Mouse (Mus musculus) heart, embryonic 11.5 days (tissue): Measurements from ENCODE around the gene Vmn1r193. TPM values are rescaled to one million over a fixed set of nuclear protein-coding genes. Genes with fewer than 3 reads are reported as not detected.
"Not testable (repeated sequence)": the region's sequence is repeated elsewhere in the genome, so short reads cannot be mapped to it uniquely, and the experiment has no call there.

Experiments used
- ATAC-seq: fragments of 200-750 bp; cut with Nextera tagmentation; replicated peaks from 2 replicates; pipeline ENCODE4 v1.8.0; 2017; ENCODE audit warnings: moderate library complexity; ENCODE audit not compliant: insufficient number of reproducible peaks, low FRiP score, low TSS enrichment
- H3K27ac ChIP-seq: fragments of 300-500 bp; sonication (generic); 2 replicates; pipeline ENCODE4 v1.5.1; 2014; ENCODE audit warnings: mild to moderate bottlenecking, low read depth, low read length
- H3K27me3 ChIP-seq: fragments of 300-500 bp; sonication (generic); 2 replicates; pipeline ENCODE4 v1.6.1; 2014; ENCODE audit warnings: mild to moderate bottlenecking, low read length, mixed read lengths; ENCODE audit not compliant: control insufficient read depth, insufficient read depth
- H3K36me3 ChIP-seq: fragments of 300-500 bp; sonication (generic); 2 replicates; pipeline ENCODE4 v1.6.1; 2014; ENCODE audit warnings: mild to moderate bottlenecking, low read length, moderate library complexity, mixed read lengths; ENCODE audit not compliant: control insufficient read depth, insufficient read depth
- H3K4me1 ChIP-seq: fragments of 300-500 bp; sonication (generic); 2 replicates; pipeline ENCODE4 v1.6.1; 2014; ENCODE audit warnings: low read length; ENCODE audit not compliant: control insufficient read depth, insufficient read depth
- H3K4me2 ChIP-seq: fragments of 300-500 bp; sonication (generic); 2 replicates; pipeline ENCODE4 v1.6.1; 2014; ENCODE audit warnings: mild to moderate bottlenecking, moderate library complexity
- H3K4me3 ChIP-seq: fragments of 300-500 bp; sonication (generic); 2 replicates; pipeline ENCODE4 v1.5.1; 2014; ENCODE audit warnings: low read depth, low read length
- H3K9ac ChIP-seq: fragments of 300-500 bp; sonication (generic); 2 replicates; pipeline ENCODE4 v1.6.1; 2014; ENCODE audit warnings: mild to moderate bottlenecking, low read depth, low read length, moderate library complexity
- H3K9me3 ChIP-seq: fragments of 300-500 bp; sonication (generic); replicated peaks from 2 replicates; pipeline ENCODE4 v1.6.1; 2016; ENCODE audit warnings: low read length; ENCODE audit not compliant: control insufficient read depth
- WGBS: fragments of 180-500 bp; shearing (Covaris S2); extraction: QIAGEN DNeasy Blood & Tissue Kit; methylation state at CpG from one replicate; pipeline ENCODE4 v1.1.7; 2014; ENCODE audit not compliant: insufficient replicate concordance; 5-methylcytosine and 5-hydroxymethylcytosine counted together
- polyA plus RNA-seq: library from polyadenylated mRNA; unstranded; fragments of >200 nt; fragmentation: Nextera tagmentation; extraction: Ambion mirVana; gene quantifications from 2 replicates; pipeline ENCODE4 v1.2.1, GENCODE M21; 2014

Gene Vmn1r193
- polyA plus RNA-seq = not detected in 2 replicates

- ATAC-seq, H3K27ac ChIP-seq, H3K9ac ChIP-seq, H3K36me3 ChIP-seq, H3K4me1 ChIP-seq, H3K4me3 ChIP-seq, H3K9me3 ChIP-seq, H3K27me3 ChIP-seq, H3K4me2 ChIP-seq: not testable (repeated sequence)
- 51% methylated on average over 1 of the region's 1 CpGs for WGBS
Observed at GRCm38 (mm10) chr13:22223060-22223459, at the start of gene Vmn1r193. TSS of gene Vmn1r193 (minus strand) at chr13:22223160.

GRCm38 (mm10) chr13:22271721-22272120 is 48.8 kb upstream of the Vmn1r193 start:
- no peaks in the 10 kb centered on the region for H3K4me1 ChIP-seq
- WGBS = 58% methylated on average over 2 of the region's 2 CpGs

GRCm38 (mm10) chr13:22270222-22270621 is 47.3 kb upstream of the Vmn1r193 start, which contains the start of gene Vmn1r195:
TSS of gene Vmn1r195 (plus strand) at chr13:22270522.
- WGBS = 84% methylated on average over 1 of the region's 1 CpGs
- not testable (repeated sequence) for H3K36me3 ChIP-seq, H3K27me3 ChIP-seq, H3K4me3 ChIP-seq, H3K9ac ChIP-seq, H3K27ac ChIP-seq, ATAC-seq, H3K4me2 ChIP-seq, H3K4me1 ChIP-seq, H3K9me3 ChIP-seq

More at GRCm38 (mm10) chr13:22271721-22272120, 48.8 kb upstream of the Vmn1r193 start:
- Histone ChIP-seq H3K27me3 (no peaks in the 10 kb centered on the region), H3K9me3 (no peaks in the 10 kb centered on the region), H3K9ac (no peak overlapping the region), H3K27ac (no peak overlapping the region), H3K4me3 (no peak overlapping the region), H3K36me3 (no peaks in the 10 kb centered on the region), H3K4me2 (no peak overlapping the region)
- no peak for ATAC-seq

- Histone ChIP-seq H3K4me3 (no peak within 1 kb of the TSS), H3K27me3 (no peaks in the 10 kb centered on the region), H3K9me3 (no peaks in the 10 kb centered on the region), H3K4me1 (no peaks in the 10 kb centered on the region), H3K9ac (no peak within 1 kb of the TSS), H3K27ac (no peak within 1 kb of the TSS), H3K36me3 (no peaks in the 10 kb centered on the region), H3K4me2 (no peak within 1 kb of the TSS)
- ATAC-seq = no peak
- WGBS = 32% methylated on average over 1 of the region's 1 CpGs
Observed at GRCm38 (mm10) chr13:22243915-22244314, 21.0 kb upstream of the Vmn1r193 start, which contains the start of gene Vmn1r194. TSS of gene Vmn1r194 (plus strand) at chr13:22244215.

GRCm38 (mm10) chr13:22192756-22193155 is 30.2 kb downstream of the Vmn1r193 start:
- ATAC-seq, H3K4me3 ChIP-seq, H3K27ac ChIP-seq, H3K4me1 ChIP-seq, H3K4me2 ChIP-seq, H3K9me3 ChIP-seq, H3K27me3 ChIP-seq, H3K9ac ChIP-seq, H3K36me3 ChIP-seq: not testable (repeated sequence)
- WGBS = 87% methylated on average over 3 of the region's 3 CpGs

- Histone ChIP-seq H3K4me2 (no peak within 1 kb of the TSS), H3K4me3 (no peak within 1 kb of the TSS), H3K9me3 (no peaks in the 10 kb centered on the region), H3K27ac (no peak within 1 kb of the TSS), H3K9ac (no peak within 1 kb of the TSS), H3K36me3 (no peaks in the 10 kb centered on the region), H3K4me1 (no peaks in the 10 kb centered on the region), H3K27me3 (no peaks in the 10 kb centered on the region)
- ATAC-seq = no peak
Observed at GRCm38 (mm10) chr13:22191041-22191440, 31.9 kb downstream of the Vmn1r193 start, which contains the start of gene Vmn1r192. TSS of gene Vmn1r192 (minus strand) at chr13:22191141.

GRCm38 (mm10) chr13:22190385-22190784 is 32.6 kb downstream of the Vmn1r193 start:
- Histone ChIP-seq H3K27me3 (no peaks in the 10 kb centered on the region), H3K27ac (no peak overlapping the region), H3K9ac (no peak overlapping the region), H3K36me3 (no peaks in the 10 kb centered on the region), H3K4me3 (no peak overlapping the region), H3K4me2 (no peak overlapping the region), H3K9me3 (no peaks in the 10 kb centered on the region), H3K4me1 (no peaks in the 10 kb centered on the region)
- 74% methylated on average over 2 of the region's 2 CpGs for WGBS
- ATAC-seq = no peak

GRCm38 (mm10) chr13:22189313-22189712 is 33.6 kb downstream of the Vmn1r193 start:
- Histone ChIP-seq H3K36me3 (no peaks in the 10 kb centered on the region), H3K4me3 (no peak overlapping the region), H3K27me3 (no peaks in the 10 kb centered on the region), H3K4me1 (no peaks in the 10 kb centered on the region), H3K4me2 (no peak overlapping the region), H3K9ac (no peak overlapping the region), H3K9me3 (no peaks in the 10 kb centered on the region), H3K27ac (no peak overlapping the region)
- ATAC-seq = no peak
- WGBS = 84% methylated on average over 2 of the region's 2 CpGs

- Histone ChIP-seq H3K9me3 (no peaks in the 10 kb centered on the region), H3K9ac (no peak within 1 kb of the TSS), H3K4me2 (no peak within 1 kb of the TSS), H3K4me1 (no peaks in the 10 kb centered on the region), H3K27ac (no peak within 1 kb of the TSS), H3K4me3 (no peak within 1 kb of the TSS), H3K27me3 (no peaks in the 10 kb centered on the region), H3K36me3 (no peaks in the 10 kb centered on the region)
- 80% methylated on average over 1 of the region's 1 CpGs for WGBS
- ATAC-seq = no peak
Observed at GRCm38 (mm10) chr13:22183869-22184268, 39.1 kb downstream of the Vmn1r193 start, which contains the start of gene Vmn1r191. TSS of gene Vmn1r191 (minus strand) at chr13:22183969.
